Mouse (Mus musculus): ENCODE measurements around the gene Rad9a. TPM values are rescaled to one million over a fixed set of nuclear protein-coding genes. Genes with fewer than 3 reads are reported as not detected.
"Not testable (repeated sequence)": the region's sequence is repeated elsewhere in the genome, so short reads cannot be mapped to it uniquely, and the experiment has no call there.

Gene Rad9a
- total RNA-seq (2021) = 1 to 10 TPM; 6.9 to 8.0 TPM

DNA sequence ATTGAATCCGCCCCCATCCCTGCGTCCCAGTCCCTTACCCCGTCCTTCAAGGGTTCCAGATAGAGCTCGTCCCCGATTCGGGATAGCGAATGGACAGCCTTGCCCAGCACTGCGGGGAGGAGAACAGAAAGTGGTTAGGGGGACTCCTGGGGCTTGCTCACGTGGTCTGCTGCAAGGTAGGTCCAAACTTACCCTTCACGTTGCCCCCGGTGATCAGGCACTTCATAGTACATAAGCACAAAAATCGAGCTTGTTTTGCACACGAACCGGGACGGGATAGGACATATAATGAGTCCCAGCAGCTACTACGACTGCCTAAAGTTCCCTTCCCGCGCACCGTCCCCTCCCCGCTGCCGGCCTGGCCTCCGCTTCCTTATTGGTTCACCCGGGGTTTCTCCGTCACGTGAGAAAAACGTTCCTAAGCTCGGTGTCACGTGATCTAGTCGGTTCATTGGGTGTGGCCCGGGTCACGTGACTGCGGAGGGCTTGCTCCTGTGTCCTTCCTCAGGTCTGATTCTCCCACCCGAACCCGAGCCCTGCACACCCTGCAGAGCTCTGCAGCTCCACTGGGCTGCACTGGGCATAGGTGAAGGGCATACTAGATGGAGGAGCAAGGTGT lies at the start of gene Rad9a:
Gene Rad9a (minus strand): TSS at position 372 of the 619 bp plus-strand sequence.
- DNase-seq (ENCODE audit: low spot score in 2 of 2) = peak; percentile 96 to 98
- intact Hi-C loops (cut with DNase I) = loop anchor here (1.0 to 5.0 kb wide), 2 partner anchors 9 to 74 kb away; partner anchors contain the start of genes Aip and Ppp1ca

DNA sequence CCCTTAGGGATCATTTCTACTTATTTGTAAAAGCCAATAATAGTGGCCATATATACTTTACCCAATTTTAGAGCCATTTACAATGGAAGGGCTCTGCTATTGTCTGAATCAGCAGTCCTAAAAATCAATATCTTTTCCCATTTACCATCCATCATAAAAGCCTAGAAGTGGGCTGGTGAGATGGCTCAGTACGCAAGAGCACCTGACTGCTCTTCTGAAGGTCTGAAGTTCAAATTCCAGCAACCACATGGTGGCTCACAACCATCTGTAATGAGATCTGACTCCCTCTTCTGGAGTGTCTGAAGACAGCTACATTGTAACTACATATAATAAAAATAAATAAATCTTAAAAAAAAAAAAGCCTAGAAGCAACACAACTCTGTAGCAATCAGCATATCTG lies 47.2 kb upstream of the Rad9a start:
- intact Hi-C loops (cut with DNase I); DNase-seq (ENCODE audit: low spot score in 2 of 2): not testable (repeated sequence)

DNA sequence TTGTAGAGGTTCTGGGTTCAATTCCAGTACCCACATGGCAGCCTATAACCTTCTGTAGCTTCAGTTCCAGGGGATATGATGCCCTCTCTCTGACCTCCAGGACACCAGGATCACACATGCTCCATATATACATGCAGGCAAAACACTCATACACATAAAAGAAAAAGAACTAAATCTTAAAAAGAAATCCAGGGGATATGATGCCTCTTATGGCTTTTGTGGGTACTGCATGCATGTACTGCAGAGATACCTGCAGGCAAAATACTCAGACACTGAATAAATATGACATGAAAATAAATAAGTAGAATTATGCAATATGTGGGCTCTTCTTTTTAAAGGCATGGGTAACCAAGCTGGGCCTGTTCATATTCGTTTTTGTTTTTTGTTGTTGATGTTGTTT lies 45.5 kb upstream of the Rad9a start:
- no peak for DNase-seq (ENCODE audit: low spot score in 2 of 2)

DNA sequence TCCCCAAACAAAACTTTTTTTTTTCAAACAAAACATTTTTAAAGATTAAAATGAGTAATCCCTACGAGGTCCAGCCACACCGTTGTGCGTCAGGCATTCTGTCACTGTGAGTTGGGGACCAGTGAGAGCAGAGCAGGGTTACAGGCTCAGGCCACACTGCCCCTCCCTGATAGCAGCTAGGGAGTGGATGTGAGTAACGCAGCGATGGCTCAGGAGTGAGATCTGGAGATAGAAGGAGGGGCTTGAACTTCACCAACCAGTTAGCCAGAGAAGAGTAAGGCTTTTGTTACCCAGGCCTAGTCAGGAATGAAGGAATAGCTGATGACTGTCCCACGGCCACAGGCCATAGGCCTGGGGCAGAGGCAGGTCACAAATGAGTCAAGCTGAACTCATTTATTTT lies 43.3 kb upstream of the Rad9a start:
- intact Hi-C loops (cut with DNase I) = no loop called here

More for the DNA sequence above, 45.5 kb upstream of the Rad9a start:
- intact Hi-C loops (cut with DNase I) = no loop called here

DNA sequence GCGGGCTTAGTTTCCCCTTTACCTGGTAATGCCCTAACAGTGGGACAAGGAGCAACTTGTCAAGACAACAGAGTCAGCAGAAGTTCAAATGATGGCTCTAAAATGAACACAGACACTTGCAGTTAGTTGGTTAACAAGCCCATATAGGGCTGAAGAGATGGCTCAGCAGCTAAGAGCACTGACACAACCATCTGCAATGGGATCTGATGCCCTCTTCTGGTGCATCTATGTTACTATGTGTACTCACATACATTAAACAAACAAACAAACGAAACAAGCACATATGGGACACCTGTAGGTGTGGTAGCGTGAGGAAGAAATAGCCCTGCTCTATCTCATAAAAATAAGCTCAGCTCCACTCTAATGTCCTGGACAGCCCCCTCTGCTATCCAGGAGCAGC lies 41.0 kb upstream of the Rad9a start:
- intact Hi-C loops (cut with DNase I) = no loop called here
- no peak for DNase-seq (ENCODE audit: low spot score in 2 of 2)

More for the DNA sequence above, 43.3 kb upstream of the Rad9a start:
- DNase-seq (ENCODE audit: low spot score in 2 of 2) = no peak

DNA sequence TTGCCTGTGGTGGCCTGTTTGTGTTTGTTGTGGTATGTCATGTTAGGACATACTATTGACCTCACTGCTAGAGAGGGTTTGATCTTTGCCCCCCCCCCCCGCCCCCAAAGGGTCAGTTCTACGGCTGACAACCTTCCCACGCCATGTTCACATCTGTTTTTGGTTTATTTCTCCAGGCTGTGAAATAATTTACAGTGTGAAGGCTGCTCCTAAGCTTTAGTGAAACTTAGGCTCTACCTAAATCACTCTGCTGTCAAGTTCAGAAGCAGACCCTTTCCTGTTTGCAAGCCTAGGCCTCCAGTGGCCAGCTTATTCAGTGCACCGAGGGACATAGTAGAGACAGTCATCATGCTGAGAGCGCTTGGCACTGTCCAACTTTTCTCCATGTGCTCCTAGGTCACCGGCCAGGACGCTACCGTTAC lies 38.8 kb upstream of the Rad9a start:
- no peak for DNase-seq (ENCODE audit: low spot score in 2 of 2)
- intact Hi-C loops (cut with DNase I) = no loop called here

GRCm38 (mm10) chr19:4234548-4234947 lies 33.1 kb upstream of the Rad9a start:
- no peak for DNase-seq (ENCODE audit: low spot score in 2 of 2)

GRCm38 (mm10) chr19:4232651-4233050 lies 31.2 kb upstream of the Rad9a start:
- intact Hi-C loops (cut with DNase I) = loop anchor here (5.0 kb wide), 1 partner anchor 285 kb away; no protein-coding TSS in a partner anchor
- DNase-seq (ENCODE audit: low spot score in 2 of 2) = no peak

More at GRCm38 (mm10) chr19:4234548-4234947, 33.1 kb upstream of the Rad9a start:
- intact Hi-C loops (cut with DNase I) = loop anchor here (5.0 kb wide), 1 partner anchor 287 kb away; no protein-coding TSS in a partner anchor

DNA sequence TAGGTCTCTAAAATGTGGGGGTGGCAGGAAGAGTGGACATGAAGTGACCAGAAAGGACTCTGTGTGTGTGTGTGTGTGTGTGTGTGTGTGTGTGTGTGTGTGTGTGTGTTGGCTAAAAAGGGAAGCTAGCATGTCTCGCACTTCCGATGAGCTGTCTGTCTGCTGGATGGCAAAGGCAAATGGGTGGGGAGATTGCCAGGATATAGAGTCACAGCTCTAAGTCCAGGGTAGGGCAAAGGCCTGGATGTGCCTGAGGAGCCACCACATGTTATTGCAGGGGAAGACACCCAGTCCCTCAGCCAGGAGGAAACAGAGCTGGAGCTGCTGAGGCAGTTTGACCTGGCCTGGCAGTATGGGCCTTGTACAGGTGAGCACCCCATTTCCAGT lies 30.7 kb upstream of the Rad9a start:
- no peak for DNase-seq (ENCODE audit: low spot score in 2 of 2)
- intact Hi-C loops (cut with DNase I) = loop anchor here (5.0 kb wide), 1 partner anchor 285 kb away; no protein-coding TSS in a partner anchor

DNA sequence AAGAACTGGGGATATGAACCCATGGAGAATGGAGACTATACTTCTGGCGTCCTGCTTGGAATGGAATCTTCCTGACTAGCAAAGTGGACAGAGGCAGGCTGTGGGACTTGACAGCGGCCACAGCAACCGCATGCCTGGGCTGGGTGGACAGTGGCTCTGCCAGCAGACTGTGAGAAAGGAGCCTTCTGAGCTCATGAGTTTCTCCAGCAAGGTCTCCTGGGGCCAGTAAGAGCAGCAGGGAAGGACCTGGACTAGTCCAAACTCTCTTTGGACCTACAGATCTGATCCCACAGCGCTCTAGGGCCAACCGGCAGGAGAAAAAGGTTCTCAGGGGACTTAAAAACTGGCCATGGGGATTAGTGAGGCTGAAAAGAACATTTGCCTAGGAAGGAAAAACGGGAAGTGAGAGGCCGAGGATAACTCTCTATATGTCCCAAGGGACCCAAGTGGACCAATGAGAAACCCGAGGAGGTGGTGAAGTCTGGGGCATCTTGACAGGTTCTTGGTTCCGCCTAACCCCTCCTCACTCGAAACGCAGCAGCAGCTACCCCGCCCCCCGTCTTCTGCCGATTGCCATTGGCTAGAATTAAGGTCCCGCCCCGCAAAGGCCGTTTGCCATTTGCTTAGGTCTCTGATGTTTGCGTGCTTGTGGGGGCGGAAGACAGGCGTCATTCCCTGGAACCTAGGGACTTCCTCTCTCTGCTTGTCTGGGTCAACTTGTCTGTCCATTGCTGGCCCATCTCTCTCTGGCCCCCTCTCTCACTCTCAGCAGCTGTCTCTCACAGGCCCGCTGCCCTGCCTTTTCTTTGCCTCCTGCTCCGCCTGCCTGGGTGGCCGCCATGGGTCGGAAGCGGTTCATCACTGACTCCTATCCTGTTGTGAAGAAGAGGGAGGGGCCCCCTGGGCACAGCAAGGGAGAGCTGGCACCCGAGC lies 30.1 kb upstream of the Rad9a start, which contains the start of gene Pold4:
Gene Pold4 (plus strand): TSS at position 647 of the 933 bp plus-strand sequence.
- peak; percentile 95 to 99 for DNase-seq (ENCODE audit: low spot score in 2 of 2)
- intact Hi-C loops (cut with DNase I) = loop anchor here (5.0 kb wide), 1 partner anchor 284 kb away; no protein-coding TSS in a partner anchor

GRCm38 (mm10) chr19:4230415-4230814 lies 29.0 kb upstream of the Rad9a start:
- DNase-seq (ENCODE audit: low spot score in 2 of 2) = peak in 1 of 2 experiments; percentile 15
- intact Hi-C loops (cut with DNase I) = loop anchor here (5.0 kb wide), 1 partner anchor 283 kb away; no protein-coding TSS in a partner anchor

GRCm38 (mm10) chr19:4229451-4230076 lies 28.1 kb upstream of the Rad9a start:
- intact Hi-C loops (cut with DNase I) = loop anchor here (5.0 kb wide), 4 partner anchors 102 to 282 kb away; partner anchors contain the start of genes Aip, Cdk2ap2 and Pitpnm1
- DNase-seq (ENCODE audit: low spot score in 2 of 2) = no peak

- DNase-seq (ENCODE audit: low spot score in 2 of 2) = no peak
- intact Hi-C loops (cut with DNase I) = loop anchor here (1.0 to 5.0 kb wide), 5 partner anchors 22 to 212 kb away; partner anchors contain the start of genes Aip, Cdk2ap2 and Pitpnm1
Measured at GRCm38 (mm10) chr19:4228891-4229290, 27.4 kb upstream of the Rad9a start.

- peak; percentile 70 to 84 for DNase-seq (ENCODE audit: low spot score in 2 of 2)
- intact Hi-C loops (cut with DNase I) = loop anchor here (1.0 to 5.0 kb wide), 5 partner anchors 21 to 211 kb away; partner anchors contain the start of genes Aip, Cdk2ap2 and Pitpnm1
Measured at GRCm38 (mm10) chr19:4227894-4228678, 26.6 kb upstream of the Rad9a start.

DNA sequence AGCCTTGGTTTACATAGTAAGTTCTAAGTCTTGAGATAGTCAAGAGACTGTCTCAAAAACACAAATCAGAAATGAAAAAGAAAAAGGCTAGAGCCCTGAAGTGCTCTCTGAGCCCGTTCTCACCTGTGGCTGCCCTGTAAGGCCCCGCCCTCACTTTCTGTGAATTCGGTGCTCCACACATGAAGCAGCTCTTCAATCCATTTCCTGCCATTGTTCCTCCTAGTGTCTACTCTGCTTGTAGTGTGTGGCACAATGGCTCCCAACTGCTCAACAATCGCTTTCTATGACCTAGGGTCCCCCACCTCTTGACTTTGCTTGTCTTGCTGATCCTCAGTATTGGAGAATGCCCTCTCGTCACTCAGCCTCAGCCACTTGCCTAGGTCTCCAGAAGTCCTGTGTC lies 26.0 kb upstream of the Rad9a start:
- DNase-seq (ENCODE audit: low spot score in 2 of 2) = no peak
- intact Hi-C loops (cut with DNase I) = loop anchor here (5.0 kb wide), 3 partner anchors 100 to 210 kb away; partner anchors contain the start of genes Aip, Cdk2ap2 and Pitpnm1

DNA sequence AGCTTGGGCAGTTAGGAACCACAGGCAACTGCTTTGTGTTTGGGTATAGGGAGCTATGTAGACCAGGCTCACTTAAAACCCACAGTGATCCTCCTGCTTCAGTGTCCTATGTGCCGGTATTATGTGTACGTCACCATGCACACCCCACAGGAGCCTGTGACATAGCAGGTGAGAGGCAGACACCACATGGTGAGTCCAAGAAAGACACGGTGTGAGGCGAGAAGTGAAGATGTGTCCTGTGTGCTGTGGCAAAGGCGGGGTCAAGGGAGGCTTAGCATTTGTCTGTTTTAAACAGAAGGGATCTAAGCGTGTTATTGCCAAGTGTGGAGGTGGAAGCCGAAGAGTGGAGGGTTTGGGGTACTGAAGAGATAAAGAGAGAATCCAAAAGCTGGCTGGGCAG lies 25.3 kb upstream of the Rad9a start:
- intact Hi-C loops (cut with DNase I) = loop anchor here (5.0 kb wide), 3 partner anchors 99 to 209 kb away; partner anchors contain the start of genes Aip, Cdk2ap2 and Pitpnm1
- DNase-seq (ENCODE audit: low spot score in 2 of 2) = no peak

- intact Hi-C loops (cut with DNase I) = no loop called here
- DNase-seq (ENCODE audit: low spot score in 2 of 2) = no peak
Measured at GRCm38 (mm10) chr19:4222165-4222564, 20.7 kb upstream of the Rad9a start.

GRCm38 (mm10) chr19:4220957-4221743 lies 19.7 kb upstream of the Rad9a start:
- intact Hi-C loops (cut with DNase I) = no loop called here
- DNase-seq (ENCODE audit: low spot score in 2 of 2) = no peak

Measured in left cerebral cortex, postnatal 25 days (tissue).